Mouse (Mus musculus) stomach, postnatal 0 days (tissue): ENCODE measurements around the gene Trpm8.

Source experiments
- CTCF ChIP-seq: IDR thresholded peaks from 2 replicates; pipeline ENCODE4 v1.5.1; 2016; ENCODE audit warnings: antibody characterized with exemption, low read depth, mild to moderate bottlenecking, moderate library complexity
- EP300 ChIP-seq: optimal IDR thresholded peaks from 2 replicates; pipeline ENCODE3; 2016; ENCODE audit warnings: antibody characterized with exemption

DNA sequence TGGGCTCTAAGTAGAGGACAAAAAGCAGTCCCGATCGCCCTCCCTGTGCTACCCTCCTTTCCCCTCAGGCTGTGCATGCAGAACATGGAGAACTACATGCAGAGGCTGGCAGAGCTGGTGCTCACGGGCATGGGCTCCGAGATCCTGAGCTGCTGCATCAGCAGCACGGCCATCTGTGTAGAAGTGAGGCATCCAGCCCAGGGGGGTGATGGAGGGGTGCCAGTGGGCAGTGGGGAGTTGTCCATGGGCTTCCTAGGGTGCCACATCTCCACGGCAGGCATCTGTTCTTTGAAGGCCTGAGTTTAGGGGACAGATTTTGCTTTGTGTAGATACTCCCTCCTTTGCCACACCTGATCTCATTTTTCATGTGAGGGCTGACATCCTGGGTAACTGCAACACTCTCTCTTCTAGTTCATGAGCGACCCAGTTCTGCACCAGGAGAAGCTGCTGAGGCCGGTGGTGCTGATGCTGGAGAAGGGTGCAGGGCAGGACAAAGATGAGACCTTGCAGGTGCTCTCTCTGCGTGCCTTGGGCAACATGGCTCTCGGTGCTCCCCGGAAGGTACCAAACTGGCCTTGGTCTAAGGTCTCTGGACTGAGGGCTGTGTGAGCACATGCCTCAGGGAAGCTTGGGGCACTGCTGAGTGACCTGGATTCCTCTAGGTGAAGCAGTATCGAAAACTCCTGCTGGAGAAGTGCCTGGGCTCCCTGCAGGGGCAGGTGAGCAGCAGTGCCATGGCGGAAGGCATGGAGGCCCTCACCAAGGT, 21.3 kb upstream of the Trpm8 start:
- TF ChIP-seq CTCF (no peak), EP300 (no peak)
